Mouse (Mus musculus) gastrocnemius, adult 2 months (tissue): ENCODE measurements around the gene Sord. TPM values are rescaled to one million over a fixed set of nuclear protein-coding genes. Genes with fewer than 3 reads are reported as not detected.

ENCODE experiments used
- DNase-seq: peaks from one replicate; pipeline ENCODE4 v3.0.0; 2022
- H3K27ac ChIP-seq: fragments of 200-600 bp; 2 replicates; pipeline ENCODE4 v1.8.1; 2022; ENCODE audit warnings: mild to moderate bottlenecking
- H3K4me3 ChIP-seq: fragments of 200-600 bp; 2 replicates; pipeline ENCODE4 v1.8.1; 2022; ENCODE audit warnings: mild to moderate bottlenecking, moderate library complexity
- CTCF ChIP-seq: fragments of 200-600 bp; IDR thresholded peaks from 2 replicates; pipeline ENCODE4 v1.8.1; 2022; ENCODE audit warnings: antibody characterized with exemption, mild to moderate bottlenecking, moderate library complexity
- intact Hi-C: fragments of 180-260 bp; cut with DNase I; formaldehyde crosslinking; loops from one replicate; pipeline ENCODE4 v1.15.1; 2025
- total RNA-seq, 2 experiments: library from RNA; stranded (reverse); gene quantifications; 2 replicates each; pipeline ENCODE4 v1.2.3; 2021

Sord gene
- total RNA-seq, 2 experiments from 2014 or later, result 50.5 to 71.2 TPM

DNA sequence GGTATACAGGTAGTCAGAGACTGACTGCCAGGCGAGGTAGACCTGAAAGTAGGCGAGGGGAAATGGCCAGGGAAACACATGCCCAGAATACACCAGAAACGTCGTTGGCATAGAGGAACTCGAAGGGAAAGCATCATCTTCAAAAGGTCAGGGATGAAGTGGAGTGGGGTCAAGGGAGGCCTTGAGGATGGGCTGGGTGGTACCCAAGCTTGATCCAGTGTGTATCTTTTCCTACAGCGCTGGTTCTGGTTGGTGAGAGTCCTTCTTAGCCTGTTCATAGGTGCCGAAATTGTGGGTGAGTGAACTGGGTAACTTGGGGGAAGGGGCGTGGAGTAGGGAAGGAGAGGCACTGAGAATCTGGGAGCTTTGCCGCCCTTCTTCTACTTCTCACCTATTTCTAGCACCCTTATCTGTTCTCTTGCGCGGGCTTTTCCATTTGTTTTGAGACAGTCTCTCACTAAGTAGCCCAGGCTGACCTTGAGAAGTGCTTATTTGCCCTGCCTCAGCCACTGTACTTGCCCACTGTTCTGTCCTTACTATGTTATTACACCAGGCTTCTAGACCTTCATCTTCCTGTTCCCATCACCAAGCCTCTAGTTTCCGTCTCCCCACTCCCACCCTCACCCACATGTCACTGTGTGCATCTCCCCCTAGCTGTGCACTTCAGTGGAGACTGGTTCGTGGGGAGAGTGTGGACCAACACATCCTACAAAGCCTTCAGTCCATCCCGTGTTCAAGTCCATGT is 65.5 kb downstream of the Sord start:
- no peak overlapping the region for H3K4me3 ChIP-seq
- TF ChIP-seq CTCF, result no peak
- no peak for DNase-seq
- no peak overlapping the region for H3K27ac ChIP-seq
- intact Hi-C loops, result no loop called here

- no peak overlapping the region for H3K27ac ChIP-seq
- DNase-seq, result no peak
- intact Hi-C loops, result no loop called here
- TF ChIP-seq CTCF, result no peak
- peak overlapping the region; percentile 65; the same call in 1 of the 2 replicates for H3K4me3 ChIP-seq
These were observed 66.1 kb downstream of the Sord start for GRCm38 (mm10) chr2:122300656-122301020.

- no peak for TF ChIP-seq CTCF
- Histone ChIP-seq H3K27ac (no peak overlapping the region), H3K4me3 (peak overlapping the region; percentile 65)
- intact Hi-C loops, result no loop called here
- peak; percentile 44 for DNase-seq
These were observed 66.8 kb downstream of the Sord start for GRCm38 (mm10) chr2:122301081-122301920.

DNA sequence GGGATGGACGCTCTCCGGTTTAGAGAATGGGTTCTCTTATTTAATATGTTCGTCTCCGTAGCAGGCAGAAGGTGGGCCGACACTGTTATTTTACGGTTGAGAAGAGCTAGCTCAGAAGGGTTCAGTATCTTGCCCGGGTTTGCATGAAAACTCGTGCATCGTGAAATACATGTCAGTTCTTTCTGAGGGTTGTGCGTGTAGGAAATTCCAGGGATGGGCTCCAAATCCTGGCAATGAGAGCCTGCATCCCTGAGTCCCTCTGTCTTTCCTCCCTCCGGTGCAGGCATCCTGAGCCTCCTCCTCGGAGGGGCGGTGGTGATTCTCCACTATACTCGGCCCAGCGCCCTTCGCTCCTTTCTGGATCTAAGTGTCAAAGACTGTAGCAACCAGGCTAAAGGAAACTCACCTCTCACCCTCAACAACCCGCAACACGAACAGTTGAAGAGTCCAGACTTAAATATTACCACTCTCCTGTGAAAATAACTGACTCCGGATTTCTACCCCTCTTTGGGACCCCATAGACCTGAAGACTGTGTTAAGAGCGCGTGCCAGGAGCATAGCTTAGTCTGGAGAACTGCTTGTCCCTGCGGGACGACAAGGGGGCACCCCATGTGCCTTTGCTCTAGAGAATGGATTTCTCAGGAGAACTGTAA is 67.5 kb downstream of the Sord start:
- Histone ChIP-seq H3K4me3 (peak overlapping the region; percentile 65), H3K27ac (no peak overlapping the region)
- no peak for TF ChIP-seq CTCF
- intact Hi-C loops, result loop anchor here (2.0 kb wide), 1 partner anchor 107 kb away; no protein-coding TSS in a partner anchor
- no peak for DNase-seq

- peak; percentile 44 for DNase-seq
- H3K27ac ChIP-seq, result no peak overlapping the region
- intact Hi-C loops, result loop anchor here (2.0 kb wide), 1 partner anchor 108 kb away; no protein-coding TSS in a partner anchor
- no peak overlapping the region for H3K4me3 ChIP-seq
- TF ChIP-seq CTCF, result peak; percentile 77
These were observed 68.2 kb downstream of the Sord start for GRCm38 (mm10) chr2:122302574-122303241.

DNA sequence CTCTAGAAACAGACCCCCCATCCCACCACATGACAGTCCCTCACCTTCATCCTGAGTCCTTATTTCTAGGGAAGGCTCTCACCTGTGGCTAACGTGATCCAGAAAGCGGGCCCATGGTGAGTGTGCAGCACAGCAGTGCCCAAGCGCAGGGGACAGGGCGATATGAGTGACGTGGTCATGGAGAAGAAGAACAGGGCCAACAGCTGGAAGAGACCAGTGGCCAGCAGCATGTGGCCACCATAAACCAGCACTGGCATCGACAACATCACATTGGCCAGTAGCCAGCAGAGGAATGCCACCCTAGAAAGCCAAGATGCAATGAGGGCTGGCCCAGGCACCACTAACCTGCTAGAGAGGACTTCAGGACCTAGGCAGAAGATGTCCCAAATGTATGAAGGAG is 70.0 kb downstream of the Sord start:
- no peak for DNase-seq
- Histone ChIP-seq H3K4me3 (no peak overlapping the region), H3K27ac (no peak overlapping the region)
- intact Hi-C loops, result no loop called here
- TF ChIP-seq CTCF, result no peak

DNA sequence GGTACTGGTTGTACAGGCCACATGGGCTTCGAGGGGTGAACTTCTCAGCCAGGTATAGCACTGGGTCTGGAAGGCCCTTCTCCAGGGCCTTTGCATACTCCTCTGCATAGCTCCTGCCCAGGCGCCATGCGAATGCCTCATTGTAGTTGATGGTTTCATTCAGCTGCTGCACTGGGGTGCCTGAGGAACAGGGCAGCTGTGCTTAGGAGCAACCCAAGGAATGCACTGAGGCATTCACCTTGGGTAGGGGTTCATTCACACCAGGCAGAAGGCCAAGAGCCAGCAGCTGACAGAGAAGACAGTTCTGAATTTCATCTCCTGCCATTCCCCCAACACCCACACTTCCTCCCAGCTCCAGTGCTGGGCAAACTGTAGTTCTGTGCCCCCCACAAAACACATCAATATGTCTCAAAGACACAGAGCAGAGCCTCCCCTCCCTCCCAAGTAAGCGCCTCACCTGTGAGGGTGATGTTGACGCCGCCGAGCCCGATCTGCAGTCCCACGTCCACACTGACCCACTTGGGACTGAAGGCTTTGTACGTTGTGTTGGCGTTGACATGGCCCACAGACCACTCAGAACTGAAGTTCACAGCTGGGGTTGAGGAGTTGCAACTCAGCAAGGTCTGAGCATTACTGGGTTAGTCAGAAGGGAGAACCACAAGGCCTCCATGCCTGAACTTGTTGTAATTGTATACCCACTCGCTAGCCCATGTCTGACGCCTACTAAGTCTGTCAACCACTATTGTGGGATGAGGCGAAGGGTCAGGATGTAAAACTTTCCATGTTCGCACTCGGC is 70.7 kb downstream of the Sord start:
- no peak overlapping the region for H3K4me3 ChIP-seq
- TF ChIP-seq CTCF, result no peak
- no peak for DNase-seq
- no peak overlapping the region for H3K27ac ChIP-seq
- intact Hi-C loops, result no loop called here

- Histone ChIP-seq H3K4me3 (no peak overlapping the region), H3K27ac (no peak overlapping the region)
- no peak for TF ChIP-seq CTCF
- intact Hi-C loops, result no loop called here
- DNase-seq, result no peak
These were observed 71.6 kb downstream of the Sord start for GRCm38 (mm10) chr2:122306184-122306583.

- no peak for DNase-seq
- H3K4me3 ChIP-seq, result no peak overlapping the region
- intact Hi-C loops, result no loop called here
- TF ChIP-seq CTCF, result no peak
- H3K27ac ChIP-seq, result no peak overlapping the region
These were observed 75.1 kb downstream of the Sord start for GRCm38 (mm10) chr2:122309647-122310046.

GRCm38 (mm10) chr2:122311561-122311960 is 77.0 kb downstream of the Sord start:
- Histone ChIP-seq H3K4me3 (no peak overlapping the region), H3K27ac (no peak overlapping the region)
- no peak for TF ChIP-seq CTCF
- intact Hi-C loops, result no loop called here
- no peak for DNase-seq

DNA sequence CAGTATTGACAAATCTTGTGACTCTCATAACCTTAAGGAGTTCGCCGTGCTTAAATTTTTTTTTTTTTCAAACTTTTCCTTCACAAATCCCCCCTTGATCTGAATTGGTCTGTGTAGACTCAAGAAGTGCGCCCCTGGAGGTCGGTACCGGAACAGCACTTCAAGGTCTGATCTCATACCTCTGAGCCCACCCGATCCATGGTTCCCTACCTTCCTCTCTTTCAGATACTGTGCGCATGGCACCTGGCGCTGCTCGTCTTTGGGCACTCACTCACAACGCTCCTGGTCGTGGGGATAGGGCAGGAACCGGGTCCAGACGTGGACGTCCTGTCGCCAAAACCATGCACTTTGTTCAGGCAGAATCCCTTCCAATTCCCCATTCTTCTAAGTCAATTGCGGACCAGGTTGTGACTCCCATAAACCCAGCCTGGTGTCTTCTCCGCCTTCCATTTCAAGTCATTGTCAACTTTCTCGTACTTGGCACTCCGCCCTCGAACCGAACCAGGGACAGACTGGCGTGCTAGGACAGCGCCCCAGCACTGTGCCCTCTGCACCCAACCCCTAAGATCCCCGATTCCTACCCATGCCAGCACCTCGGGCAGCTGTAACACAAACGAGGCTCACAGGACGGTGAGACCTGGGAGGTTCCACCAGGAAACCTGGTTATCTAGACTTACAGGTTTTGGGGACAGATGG is 78.3 kb downstream of the Sord start:
- intact Hi-C loops, result no loop called here
- peak; percentile 82 for TF ChIP-seq CTCF
- Histone ChIP-seq H3K4me3 (peak overlapping the region; percentile 66), H3K27ac (no peak overlapping the region; the same call in 1 of the 2 replicates)
- peak; percentile 70 for DNase-seq
